Comparison of ENCODE assay signal across 8 mouse cellular contexts in genomic region chr5:107900206-107901013, GRCm38 (mm10). TPM values are rescaled to one million over a fixed set of nuclear protein-coding genes. Genes with fewer than 3 reads are reported as not detected.
DNase-seq lines count a peak whose midpoint lies in the region; ATAC-seq and TF ChIP-seq lines count a peak whose summit lies in the region.

TSS of gene Rpl5 (plus strand) at chr5:107900502.

- TF ChIP-seq POLR2A in lung, adult 2 months (IDR thresholded peaks at IDR 0.05; ENCODE audit: borderline replicate concordance, extremely low read depth, low read depth, low read length) = peak; percentile 94

- peak; percentile 98 for ATAC-seq in forebrain, embryonic 15.5 days (replicated peaks)
- ATAC-seq in neutrophil, adult 5-6 weeks (ENCODE audit: extremely low read depth, insufficient number of reproducible peaks, low FRiP score, poor library complexity, severe bottlenecking) = peak; percentile 99

- H3K4me1 ChIP-seq in ES-E14 (ENCODE audit: control insufficient read depth in 2 of 2, insufficient read depth in 2 of 2, low read length in 2 of 2, poor library complexity in 1 of 2) = no peaks in the 10 kb centered on the region
- peaks cover 18% of the 10 kb centered on the region for H3K4me1 ChIP-seq in forebrain, embryonic 15.5 days
- H3K4me1 ChIP-seq in lung, adult 2 months (ENCODE audit: control insufficient read depth, insufficient read depth, low read length) = peaks cover 2% of the 10 kb centered on the region; the same call in 1 of the 2 replicates

- peak within 1 kb of the TSS; percentile 81 for H3K27ac ChIP-seq in ES-E14 (ENCODE audit: insufficient read depth, low read depth, low read length, poor library complexity, severe bottlenecking)
- peak within 1 kb of the TSS; percentile 92 for H3K27ac ChIP-seq in forebrain, embryonic 15.5 days (replicated peaks)

- DNase-seq in ES-E14 (ENCODE audit: low read depth, low spot score) = peak; percentile 97
- DNase-seq in cerebellum, adult 11-12 months = peak; percentile 94
- DNase-seq in heart, postnatal 25 days (ENCODE audit: low spot score) = peak; percentile 89
- DNase-seq in layer of hippocampus, adult 18-20 months (ENCODE audit: low spot score in 2 of 2) = peak; percentile 91 to 98
- DNase-seq in lung, adult 2 months = peak; percentile 94
- DNase-seq in thymus, adult 18-20 months = peak; percentile 90 to 93

- H3K27me3 ChIP-seq in forebrain, embryonic 15.5 days = no peaks in the 10 kb centered on the region

- peak; percentile 98 for TF ChIP-seq CTCF in lung, adult 2 months (IDR thresholded peaks at IDR 0.05; ENCODE audit: insufficient read depth, low read length)

- H3K4me2 ChIP-seq in forebrain, embryonic 15.5 days (replicated peaks) = peak within 1 kb of the TSS; percentile 61

- H3K36me3 ChIP-seq in ES-E14 (ENCODE audit: control insufficient read depth, insufficient read depth, low read length, poor library complexity, severe bottlenecking) = peaks cover 30% of the 10 kb centered on the region
- peaks cover 29% of the 10 kb centered on the region for H3K36me3 ChIP-seq in forebrain, embryonic 15.5 days

- H3K4me3 ChIP-seq in ES-E14 (ENCODE audit: insufficient read depth in 1 of 2, low read depth in 1 of 2, low read length in 2 of 2, poor library complexity in 1 of 2, severe bottlenecking in 1 of 2) = peak within 1 kb of the TSS; percentile 93 to 96
- peak within 1 kb of the TSS; percentile 98 for H3K4me3 ChIP-seq in forebrain, embryonic 15.5 days
- H3K4me3 ChIP-seq in lung, adult 2 months (replicated peaks; ENCODE audit: extremely low read depth, low read depth, low read length) = peak within 1 kb of the TSS; percentile 97

- in situ Hi-C loops in ES-E14 (cut with MboI; ENCODE audit: low sequenced_read_pairs in 2 of 2, unreplicated experiment in 2 of 2) = no loop called here

- no peaks in the 10 kb centered on the region for H3K9me3 ChIP-seq in ES-E14 (ENCODE audit: control insufficient read depth, insufficient read depth, low read depth, low read length)
- no peaks in the 10 kb centered on the region for H3K9me3 ChIP-seq in forebrain, embryonic 15.5 days

- H3K9ac ChIP-seq in ES-E14 (ENCODE audit: insufficient read depth, low read depth, low read length, poor library complexity, severe bottlenecking) = peak within 1 kb of the TSS; percentile 99
- peak within 1 kb of the TSS; percentile 98 for H3K9ac ChIP-seq in forebrain, embryonic 15.5 days (replicated peaks)

- intact Hi-C loops in heart, postnatal 25 days (cut with DNase I) = loop anchor here (2.0 to 10.0 kb wide), 2 partner anchors 32 to 234 kb away; partner anchors contain the start of genes Ccdc18 and Tmed5

- 4% methylated on average over 66 of the region's 66 CpGs for WGBS in forebrain, embryonic 15.5 days
- WGBS in lung, adult 2 months = 3% methylated on average over 66 of the region's 66 CpGs

TF ChIP-seq in ES-E14, 5 proteins besides CTCF, POLR2A, EP300 and RAD21:
- TF ChIP-seq HCFC1 (IDR thresholded peaks at IDR 0.05; ENCODE audit: borderline replicate concordance, insufficient read depth, low read length) = peak; percentile 70; the same call in 1 of the 2 replicates
- peak; percentile 94 for TF ChIP-seq ZNF384 (IDR thresholded peaks at IDR 0.05; ENCODE audit: low read depth, low read length)
- TF ChIP-seq CHD2 (IDR thresholded peaks at IDR 0.05; ENCODE audit: low read depth, low read length) = no peak
- no peak for TF ChIP-seq ZC3H11A (IDR thresholded peaks at IDR 0.05; ENCODE audit: borderline replicate concordance, low read depth, low read length)

RNA-seq across cellular contexts. Expression of gene Rpl5, which starts in this region (rescaled TPM):
- total RNA-seq in ES-E14 (2012; rRNA removed) = 752 and 756 TPM in 2 replicates
- polyA plus RNA-seq in forebrain, embryonic 15.5 days (2015; fragmentation: Nextera tagmentation; extraction: Ambion mirVana) = 69.9 and 71.3 TPM in 2 replicates
- total RNA-seq in heart, postnatal 25 days (2021) = 10 to 100 TPM; 30.6 to 34.7 TPM
- total RNA-seq in layer of hippocampus, adult 18-20 months (2021) = 10 to 100 TPM; 59.0 to 59.2 TPM
- 17.2 and 18.8 TPM in 2 replicates for polyA plus RNA-seq in lung, adult 2 months (2012; rRNA removed)
- total RNA-seq in neutrophil, adult 5-6 weeks (2017) = 399 and 518 TPM in 2 replicates

Comparison
In these comparisons a context has a peak if more than half of its experiments do, and no peak if none do; other contexts are left out.
1. Peak in every context shown above with its lines: DNase-seq, ATAC-seq, H3K4me3 ChIP-seq and H3K27ac ChIP-seq.